13 mouse cellular contexts compared by ENCODE assay signal in the genomic region with DNA sequence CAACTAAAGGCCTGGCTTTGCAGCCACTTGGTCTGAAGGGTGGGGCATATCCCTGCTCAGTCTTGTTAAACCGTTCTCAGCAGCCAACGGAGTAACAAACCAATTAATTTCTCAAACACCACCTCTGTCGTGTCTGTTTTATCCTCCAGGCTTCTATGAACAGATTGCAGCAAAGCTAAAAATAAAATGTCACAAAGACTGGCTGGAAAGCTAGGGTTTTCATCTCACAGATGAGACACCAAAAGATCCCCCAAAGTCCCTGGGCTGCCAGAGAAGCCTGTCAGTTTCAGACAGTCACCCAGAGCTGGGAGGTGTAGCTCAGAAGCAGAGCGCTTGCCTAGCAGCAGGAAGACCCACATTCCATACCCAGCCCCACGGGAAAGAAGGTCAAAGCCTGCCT. TPM values are rescaled to one million over a fixed set of nuclear protein-coding genes. Genes with fewer than 3 reads are reported as not detected.
DNase-seq lines count a peak whose midpoint lies in the region.
"Had no signal": no experiment of that assay in that cellular context is flagged by ENCODE, and none has a peak within 500 bp of the region (broad histone marks: within the 10 kb centered on the region; RNA-seq: fewer than 3 reads in every experiment).

No protein-coding gene starts in this region.

- DNase-seq in frontal cortex, adult 2 months (ENCODE audit: extremely low spot score in 1 of 2, low spot score in 1 of 2): peak; percentile 54 to 72
- DNase-seq in frontal cortex, postnatal 25 days (ENCODE audit: low spot score in 2 of 2): no peak
- peak; percentile 23 for DNase-seq in left cerebral cortex, adult 11 months (ENCODE audit: low spot score)
- DNase-seq in left cerebral cortex, adult 8-10 months (ENCODE audit: low spot score in 2 of 2): no peak
- DNase-seq in right cerebral cortex, adult 18-20 months: peak; percentile 64
- no peak for DNase-seq in right cerebral cortex, postnatal 14 days
- no peak for DNase-seq in urinary bladder, adult 2 months (ENCODE audit: low spot score)
- DNase-seq: adrenal gland, postnatal 10 days; cerebellum, adult 9-11 months; gastrocnemius, postnatal 36 days; heart, postnatal 36 days had no signal

RNA-seq across cellular contexts. Expression of gene D430019H16Rik, which starts 15.4 kb away (rescaled TPM):
- 66.2 and 79.3 TPM in 2 replicates for polyA plus RNA-seq in frontal cortex, adult 2 months (2012; rRNA removed)
- total RNA-seq in left cerebral cortex, adult 8-10 months (2022): 10 to 100 TPM; 76.3 to 85.8 (median 82.5) TPM
- polyA plus RNA-seq in urinary bladder, adult 2 months (2012; rRNA removed): 3.5 and 4.4 TPM in 2 replicates
- total RNA-seq: MEL had no signal
- polyA plus RNA-seq: macrophage had no signal

Comparison
In these comparisons a context has a peak if more than half of its experiments do, and no peak if none do; other contexts are left out.
1. DNase-seq: peak in frontal cortex, adult 2 months (2 of 2), left cerebral cortex, adult 11 months (single experiment) and right cerebral cortex, adult 18-20 months (single experiment); none in frontal cortex, postnatal 25 days (0 of 2), left cerebral cortex, adult 8-10 months (0 of 2), right cerebral cortex, postnatal 14 days (single experiment) and urinary bladder, adult 2 months (single experiment).
2. RNA of gene D430019H16Rik, which starts 15.4 kb away (polyA plus RNA-seq): 66.2 to 79.3 TPM in frontal cortex, adult 2 months; 3.5 to 4.4 TPM in urinary bladder, adult 2 months; every median in the first group is over 10 times any median in the second.